Mouse (Mus musculus): ENCODE measurements around the gene Ppp1r9b. TPM values are rescaled to one million over a fixed set of nuclear protein-coding genes. Genes with fewer than 3 reads are reported as not detected.

Ppp1r9b gene
- 4.9 and 5.4 TPM in 2 replicates for polyA plus RNA-seq (2015; fragmentation: Nextera tagmentation; extraction: Ambion mirVana)

- 1% methylated on average over 48 of the region's 69 CpGs for WGBS
- Histone ChIP-seq H3K27ac (replicated peaks) (peak within 1 kb of the TSS; percentile 93), H3K36me3 (ENCODE audit: control insufficient read depth, insufficient read depth, low read length) (no peaks in the 10 kb centered on the region), H3K9ac (ENCODE audit: low read length) (peak within 1 kb of the TSS; percentile 86), H3K4me1 (replicated peaks; ENCODE audit: control insufficient read depth, insufficient read depth) (peaks cover 17% of the 10 kb centered on the region; the same call in 1 of the 2 replicates), H3K27me3 (ENCODE audit: control insufficient read depth, insufficient read depth, low read length) (no peaks in the 10 kb centered on the region), H3K4me2 (replicated peaks; ENCODE audit: low read depth) (peak within 1 kb of the TSS; percentile 99), H3K4me3 (ENCODE audit: low read depth, low read length) (peak within 1 kb of the TSS; percentile 90), H3K9me3 (ENCODE audit: control insufficient read depth, low read length) (no peaks in the 10 kb centered on the region)
- peak; percentile 74 for TF ChIP-seq CTCF (IDR thresholded peaks at IDR 0.05; ENCODE audit: low read depth)
- TF ChIP-seq EP300 (optimal IDR thresholded peaks at IDR 0.05) = no peak
- peak; percentile 94 for DNase-seq (ENCODE audit: low spot score)
- ATAC-seq (ENCODE audit: low FRiP score, low TSS enrichment) = peak; percentile 80
Measured at GRCm38 (mm10) chr11:94990749-94991577, at the start of gene Ppp1r9b. TSS of gene Ppp1r9b (plus strand) at chr11:94991035.

GRCm38 (mm10) chr11:94941121-94941520, 49.7 kb upstream of the Ppp1r9b start:
- H3K36me3 ChIP-seq (ENCODE audit: control insufficient read depth, insufficient read depth, low read length) = peaks cover 36% of the 10 kb centered on the region
- no peak for DNase-seq (ENCODE audit: low spot score)
- no peak overlapping the region for H3K9ac ChIP-seq (ENCODE audit: low read length)
- H3K4me3 ChIP-seq (ENCODE audit: low read depth, low read length) = no peak overlapping the region
- H3K4me2 ChIP-seq (replicated peaks; ENCODE audit: low read depth) = no peak overlapping the region
- no peak for TF ChIP-seq CTCF (IDR thresholded peaks at IDR 0.05; ENCODE audit: low read depth)
- no peak for TF ChIP-seq EP300 (optimal IDR thresholded peaks at IDR 0.05)
- peak overlapping the region; percentile 58; the same call in 1 of the 2 replicates for H3K27ac ChIP-seq (replicated peaks)
- 38% methylated on average over 9 of the region's 9 CpGs for WGBS
- ATAC-seq (ENCODE audit: low FRiP score, low TSS enrichment) = no peak
- 0 out of 2 replicates have a peak, but pooled peaks cover 2% of the 10 kb centered on the region for H3K4me1 ChIP-seq (replicated peaks; ENCODE audit: control insufficient read depth, insufficient read depth)
- no peaks in the 10 kb centered on the region for H3K27me3 ChIP-seq (ENCODE audit: control insufficient read depth, insufficient read depth, low read length)
- H3K9me3 ChIP-seq (ENCODE audit: control insufficient read depth, low read length) = no peaks in the 10 kb centered on the region

- Histone ChIP-seq H3K27ac (replicated peaks) (peak overlapping the region; percentile 58), H3K4me2 (replicated peaks; ENCODE audit: low read depth) (0 out of 2 replicates have a peak overlapping the region, but pooled peaks have one; percentile 3), H3K27me3 (ENCODE audit: control insufficient read depth, insufficient read depth, low read length) (no peaks in the 10 kb centered on the region), H3K4me3 (ENCODE audit: low read depth, low read length) (no peak overlapping the region), H3K9me3 (ENCODE audit: control insufficient read depth, low read length) (no peaks in the 10 kb centered on the region), H3K36me3 (ENCODE audit: control insufficient read depth, insufficient read depth, low read length) (peaks cover 37% of the 10 kb centered on the region), H3K4me1 (replicated peaks; ENCODE audit: control insufficient read depth, insufficient read depth) (0 out of 2 replicates have a peak, but pooled peaks cover 2% of the 10 kb centered on the region), H3K9ac (ENCODE audit: low read length) (no peak overlapping the region)
- TF ChIP-seq EP300 (optimal IDR thresholded peaks at IDR 0.05) (no peak), CTCF (IDR thresholded peaks at IDR 0.05; ENCODE audit: low read depth) (no peak)
- DNase-seq (ENCODE audit: low spot score) = no peak
- WGBS = 75% methylated on average over 8 of the region's 8 CpGs
- ATAC-seq (ENCODE audit: low FRiP score, low TSS enrichment) = no peak
Measured at GRCm38 (mm10) chr11:94941776-94942175, 49.1 kb upstream of the Ppp1r9b start.

GRCm38 (mm10) chr11:94942282-94943023, 48.4 kb upstream of the Ppp1r9b start:
- TF ChIP-seq EP300 (optimal IDR thresholded peaks at IDR 0.05) (no peak), CTCF (IDR thresholded peaks at IDR 0.05; ENCODE audit: low read depth) (peak; percentile 67)
- Histone ChIP-seq H3K36me3 (ENCODE audit: control insufficient read depth, insufficient read depth, low read length) (peaks cover 43% of the 10 kb centered on the region), H3K27ac (replicated peaks) (peak overlapping the region; percentile 58), H3K27me3 (ENCODE audit: control insufficient read depth, insufficient read depth, low read length) (no peaks in the 10 kb centered on the region), H3K4me1 (replicated peaks; ENCODE audit: control insufficient read depth, insufficient read depth) (0 out of 2 replicates have a peak, but pooled peaks cover 2% of the 10 kb centered on the region), H3K9me3 (ENCODE audit: control insufficient read depth, low read length) (no peaks in the 10 kb centered on the region), H3K9ac (ENCODE audit: low read length) (0 out of 2 replicates have a peak overlapping the region, but pooled peaks have one; percentile 18), H3K4me2 (replicated peaks; ENCODE audit: low read depth) (0 out of 2 replicates have a peak overlapping the region, but pooled peaks have one; percentile 8), H3K4me3 (ENCODE audit: low read depth, low read length) (no peak overlapping the region)
- DNase-seq (ENCODE audit: low spot score) (peak; percentile 57), ATAC-seq (ENCODE audit: low FRiP score, low TSS enrichment) (no peak)
- WGBS = 46% methylated on average over 13 of the region's 13 CpGs

- Histone ChIP-seq H3K27me3 (ENCODE audit: control insufficient read depth, insufficient read depth, low read length) (no peaks in the 10 kb centered on the region), H3K4me1 (replicated peaks; ENCODE audit: control insufficient read depth, insufficient read depth) (0 out of 2 replicates have a peak, but pooled peaks cover 2% of the 10 kb centered on the region), H3K9ac (ENCODE audit: low read length) (0 out of 2 replicates have a peak overlapping the region, but pooled peaks have one; percentile 18), H3K27ac (replicated peaks) (peak overlapping the region; percentile 58), H3K9me3 (ENCODE audit: control insufficient read depth, low read length) (no peaks in the 10 kb centered on the region), H3K36me3 (ENCODE audit: control insufficient read depth, insufficient read depth, low read length) (peaks cover 46% of the 10 kb centered on the region), H3K4me3 (ENCODE audit: low read depth, low read length) (no peak overlapping the region), H3K4me2 (replicated peaks; ENCODE audit: low read depth) (no peak overlapping the region)
- no peak for DNase-seq (ENCODE audit: low spot score)
- WGBS = 63% methylated on average over 15 of the region's 15 CpGs
- ATAC-seq (ENCODE audit: low FRiP score, low TSS enrichment) = no peak
- TF ChIP-seq EP300 (optimal IDR thresholded peaks at IDR 0.05) = no peak
Measured at GRCm38 (mm10) chr11:94943054-94943453, 47.8 kb upstream of the Ppp1r9b start.
